Mouse (Mus musculus): ENCODE results near the gene Sec31a. TPM values are rescaled to one million over a fixed set of nuclear protein-coding genes. Genes with fewer than 3 reads are reported as not detected.
"Not testable (repeated sequence)": the region's sequence is repeated elsewhere in the genome, so short reads cannot be mapped to it uniquely, and the experiment has no call there.

The Sec31a gene
- polyA plus RNA-seq, 1 experiment from 2014 or later = 76.7 TPM

- Histone ChIP-seq H3K4me1 (peaks cover 62% of the 10 kb centered on the region), H3K27ac (peak overlapping the region; percentile 11; the same call in 1 of the 2 replicates)
- 16% methylated on average over 5 of the region's 5 CpGs for WGBS
These were observed 12.1 kb upstream of the Sec31a start for GRCm38 (mm10) chr5:100428031-100428733.

GRCm38 (mm10) chr5:100427276-100427675 is 11.2 kb upstream of the Sec31a start:
- WGBS = 58% methylated on average over 9 of the region's 9 CpGs
- peaks cover 60% of the 10 kb centered on the region for H3K36me3 ChIP-seq (ENCODE audit: poor library complexity, severe bottlenecking)
- peak overlapping the region; percentile 98 for H3K9ac ChIP-seq
- no peak overlapping the region for H3K27ac ChIP-seq
- peak overlapping the region; percentile 86 for H3K4me3 ChIP-seq
- H3K9me3 ChIP-seq (replicated peaks) = no peaks in the 10 kb centered on the region
- no peak for ATAC-seq
- H3K4me1 ChIP-seq = peaks cover 71% of the 10 kb centered on the region
- H3K27me3 ChIP-seq = no peaks in the 10 kb centered on the region
- H3K4me2 ChIP-seq = peak overlapping the region; percentile 96

More at GRCm38 (mm10) chr5:100428031-100428733, 12.1 kb upstream of the Sec31a start:
- H3K9me3 ChIP-seq (replicated peaks) = no peaks in the 10 kb centered on the region
- H3K36me3 ChIP-seq (ENCODE audit: poor library complexity, severe bottlenecking) = peaks cover 50% of the 10 kb centered on the region
- H3K4me3 ChIP-seq = peak overlapping the region; percentile 86
- no peak for ATAC-seq
- peak overlapping the region; percentile 98 for H3K9ac ChIP-seq
- H3K4me2 ChIP-seq = peak overlapping the region; percentile 96
- H3K27me3 ChIP-seq = no peaks in the 10 kb centered on the region

GRCm38 (mm10) chr5:100425823-100426222 is 9.8 kb upstream of the Sec31a start:
- H3K9ac ChIP-seq; ATAC-seq; H3K4me3 ChIP-seq; H3K27me3 ChIP-seq; H3K27ac ChIP-seq; H3K9me3 ChIP-seq (replicated peaks): not testable (repeated sequence)
- 88% methylated on average over 2 of the region's 2 CpGs for WGBS
- peak overlapping the region; percentile 96; the same call in 1 of the 2 replicates for H3K4me2 ChIP-seq
- peaks cover 74% of the 10 kb centered on the region for H3K36me3 ChIP-seq (ENCODE audit: poor library complexity, severe bottlenecking)
- H3K4me1 ChIP-seq = peaks cover 71% of the 10 kb centered on the region

GRCm38 (mm10) chr5:100424252-100424651 is 8.2 kb upstream of the Sec31a start:
- Histone ChIP-seq H3K9me3 (replicated peaks) (no peaks in the 10 kb centered on the region), H3K27me3 (no peaks in the 10 kb centered on the region), H3K36me3 (ENCODE audit: poor library complexity, severe bottlenecking) (peaks cover 90% of the 10 kb centered on the region), H3K27ac (no peak overlapping the region), H3K4me3 (0 out of 2 replicates have a peak overlapping the region, but pooled peaks have one; percentile 8), H3K4me2 (peak overlapping the region; percentile 29), H3K4me1 (peaks cover 62% of the 10 kb centered on the region), H3K9ac (peak overlapping the region; percentile 41; the same call in 1 of the 2 replicates)
- ATAC-seq = no peak
- WGBS = 81% methylated on average over 3 of the region's 3 CpGs

- ATAC-seq = no peak
- Histone ChIP-seq H3K27me3 (no peaks in the 10 kb centered on the region), H3K9ac (0 out of 2 replicates have a peak overlapping the region, but pooled peaks have one; percentile 41), H3K9me3 (replicated peaks) (no peaks in the 10 kb centered on the region), H3K4me1 (peaks cover 62% of the 10 kb centered on the region), H3K36me3 (ENCODE audit: poor library complexity, severe bottlenecking) (peaks cover 96% of the 10 kb centered on the region), H3K27ac (no peak overlapping the region), H3K4me3 (no peak overlapping the region), H3K4me2 (peak overlapping the region; percentile 29)
- 76% methylated on average over 7 of the region's 7 CpGs for WGBS
These were observed 7.6 kb upstream of the Sec31a start for GRCm38 (mm10) chr5:100423626-100424025.

GRCm38 (mm10) chr5:100418861-100419260 is 2.8 kb upstream of the Sec31a start:
- Histone ChIP-seq H3K4me3 (no peak overlapping the region), H3K4me2 (no peak overlapping the region), H3K4me1 (peaks cover 38% of the 10 kb centered on the region), H3K27ac (no peak overlapping the region), H3K27me3 (no peaks in the 10 kb centered on the region), H3K9me3 (replicated peaks) (no peaks in the 10 kb centered on the region), H3K9ac (no peak overlapping the region), H3K36me3 (ENCODE audit: poor library complexity, severe bottlenecking) (peaks cover 58% of the 10 kb centered on the region)
- 71% methylated on average over 4 of the region's 4 CpGs for WGBS
- ATAC-seq = no peak

GRCm38 (mm10) chr5:100418077-100418476 is 2.0 kb upstream of the Sec31a start:
- Histone ChIP-seq H3K9ac (no peak overlapping the region), H3K36me3 (ENCODE audit: poor library complexity, severe bottlenecking) (peaks cover 52% of the 10 kb centered on the region), H3K27me3 (no peaks in the 10 kb centered on the region), H3K4me3 (no peak overlapping the region), H3K4me1 (peaks cover 30% of the 10 kb centered on the region), H3K27ac (no peak overlapping the region), H3K9me3 (replicated peaks) (no peaks in the 10 kb centered on the region), H3K4me2 (no peak overlapping the region)
- no peak for ATAC-seq
- 72% methylated on average over 2 of the region's 2 CpGs for WGBS

- ATAC-seq = no peak
- 81% methylated on average over 11 of the region's 11 CpGs for WGBS
These were observed 1.4 kb downstream of the Sec31a start for GRCm38 (mm10) chr5:100414474-100415196.

GRCm38 (mm10) chr5:100412886-100413285 is 3.1 kb downstream of the Sec31a start:
- Histone ChIP-seq H3K27ac (no peak overlapping the region), H3K9me3 (replicated peaks) (no peaks in the 10 kb centered on the region), H3K36me3 (ENCODE audit: poor library complexity, severe bottlenecking) (peaks cover 10% of the 10 kb centered on the region; the same call in 1 of the 2 replicates), H3K4me1 (peaks cover 19% of the 10 kb centered on the region), H3K27me3 (no peaks in the 10 kb centered on the region), H3K4me2 (no peak overlapping the region), H3K4me3 (no peak overlapping the region), H3K9ac (no peak overlapping the region)
- ATAC-seq = no peak
- 86% methylated on average over 3 of the region's 3 CpGs for WGBS

More at GRCm38 (mm10) chr5:100414474-100415196, 1.4 kb downstream of the Sec31a start:
- H3K4me2 ChIP-seq = peak overlapping the region; percentile 77
- H3K27me3 ChIP-seq = no peaks in the 10 kb centered on the region
- peak overlapping the region; percentile 88 for H3K4me3 ChIP-seq
- H3K36me3 ChIP-seq (ENCODE audit: poor library complexity, severe bottlenecking) = peaks cover 18% of the 10 kb centered on the region
- no peak overlapping the region for H3K27ac ChIP-seq
- peaks cover 19% of the 10 kb centered on the region for H3K4me1 ChIP-seq
- H3K9ac ChIP-seq = peak overlapping the region; percentile 46; the same call in 1 of the 2 replicates
- no peaks in the 10 kb centered on the region for H3K9me3 ChIP-seq (replicated peaks)

- Histone ChIP-seq H3K36me3 (ENCODE audit: poor library complexity, severe bottlenecking) (peaks cover 23% of the 10 kb centered on the region), H3K9me3 (replicated peaks) (no peaks in the 10 kb centered on the region), H3K9ac (no peak overlapping the region), H3K27ac (no peak overlapping the region), H3K4me3 (no peak overlapping the region), H3K27me3 (no peaks in the 10 kb centered on the region), H3K4me1 (peaks cover 11% of the 10 kb centered on the region), H3K4me2 (no peak overlapping the region)
- 93% methylated on average over 5 of the region's 5 CpGs for WGBS
- ATAC-seq = no peak
These were observed 5.8 kb downstream of the Sec31a start for GRCm38 (mm10) chr5:100410281-100410680.

GRCm38 (mm10) chr5:100408485-100408884 is 7.5 kb downstream of the Sec31a start:
- Histone ChIP-seq H3K9me3 (replicated peaks) (no peaks in the 10 kb centered on the region), H3K4me3 (no peak overlapping the region), H3K4me2 (no peak overlapping the region), H3K9ac (no peak overlapping the region), H3K36me3 (ENCODE audit: poor library complexity, severe bottlenecking) (peaks cover 34% of the 10 kb centered on the region), H3K27me3 (no peaks in the 10 kb centered on the region), H3K4me1 (no peaks in the 10 kb centered on the region), H3K27ac (no peak overlapping the region)
- ATAC-seq = no peak
- WGBS = 92% methylated on average over 5 of the region's 5 CpGs

GRCm38 (mm10) chr5:100396753-100397152 is 19.3 kb downstream of the Sec31a start:
- H3K4me2 ChIP-seq = no peak overlapping the region
- no peak overlapping the region for H3K4me3 ChIP-seq
- no peak overlapping the region for H3K27ac ChIP-seq
- peaks cover 90% of the 10 kb centered on the region for H3K36me3 ChIP-seq (ENCODE audit: poor library complexity, severe bottlenecking)
- H3K27me3 ChIP-seq = no peaks in the 10 kb centered on the region
- H3K9me3 ChIP-seq (replicated peaks) = no peaks in the 10 kb centered on the region
- H3K4me1 ChIP-seq = no peaks in the 10 kb centered on the region
- no peak for ATAC-seq
- no peak overlapping the region for H3K9ac ChIP-seq
- 97% methylated on average over 3 of the region's 3 CpGs for WGBS

All from forebrain, embryonic 13.5 days (tissue).